Mouse (Mus musculus) cerebellum, adult 9-10 months (tissue): Measurements from ENCODE around the gene Gstm5.

Experiments
- DNase-seq: peaks from one replicate; pipeline ENCODE4 v3.0.0; 2022

Gene Gstm5

DNA sequence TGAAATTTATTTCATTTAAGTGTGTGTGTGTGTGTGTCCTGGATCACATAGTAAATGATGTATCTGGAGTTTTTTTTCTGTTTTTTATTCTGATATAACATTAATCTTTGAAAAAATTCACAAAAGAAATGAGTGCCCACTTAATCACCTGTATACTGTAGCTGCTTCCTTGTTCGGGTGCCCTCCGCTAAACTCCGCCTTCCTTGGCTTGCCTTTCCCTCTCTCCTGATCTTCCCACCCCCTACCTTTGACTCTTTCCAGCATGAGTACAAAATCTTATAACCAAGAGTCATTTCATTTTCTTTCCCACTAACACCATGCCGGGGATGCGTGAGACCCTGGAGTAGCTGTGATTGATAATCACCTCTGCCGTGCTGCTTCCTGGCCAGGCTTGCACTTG, 36.5 kb downstream of the Gstm5 start:
- DNase-seq: no peak

DNA sequence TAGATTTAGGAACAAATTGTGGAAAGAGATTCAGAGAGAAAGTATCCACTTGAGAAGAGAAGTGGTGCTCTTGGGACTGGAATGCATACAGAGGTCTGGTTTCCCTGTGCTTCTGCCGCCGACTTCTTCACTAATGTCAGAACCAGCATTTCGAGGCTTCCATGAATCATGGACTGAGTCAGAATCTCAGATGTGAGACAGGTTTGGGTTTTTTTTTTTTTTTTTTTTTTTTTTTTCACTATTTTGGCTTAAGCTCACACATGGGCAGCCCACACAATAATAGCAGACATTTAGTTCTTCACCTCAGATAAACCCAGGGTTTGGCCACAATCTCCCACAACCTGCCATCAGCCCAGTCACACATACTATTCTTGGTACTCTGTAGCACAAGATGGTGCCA, 39.6 kb downstream of the Gstm5 start:
- no peak for DNase-seq

DNA sequence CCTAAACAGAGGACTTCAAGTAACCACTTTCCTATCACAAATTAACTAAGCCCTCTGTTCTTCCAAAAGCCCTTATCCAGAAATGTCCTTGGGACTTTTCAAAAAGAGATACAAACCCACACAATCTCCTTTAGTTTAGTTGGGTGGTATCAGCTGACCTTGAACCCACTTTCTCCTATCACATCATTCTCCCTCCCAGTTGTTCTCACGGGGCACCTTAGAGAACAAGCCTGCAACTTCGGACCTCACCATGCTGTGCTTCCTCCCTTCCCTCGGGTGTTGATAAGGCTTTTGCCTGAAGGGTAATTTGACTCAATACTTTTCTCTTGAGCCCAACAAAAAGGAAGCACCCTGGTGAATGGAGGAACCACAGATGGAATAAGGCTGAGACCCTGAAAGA, 40.3 kb downstream of the Gstm5 start:
- no peak for DNase-seq

DNA sequence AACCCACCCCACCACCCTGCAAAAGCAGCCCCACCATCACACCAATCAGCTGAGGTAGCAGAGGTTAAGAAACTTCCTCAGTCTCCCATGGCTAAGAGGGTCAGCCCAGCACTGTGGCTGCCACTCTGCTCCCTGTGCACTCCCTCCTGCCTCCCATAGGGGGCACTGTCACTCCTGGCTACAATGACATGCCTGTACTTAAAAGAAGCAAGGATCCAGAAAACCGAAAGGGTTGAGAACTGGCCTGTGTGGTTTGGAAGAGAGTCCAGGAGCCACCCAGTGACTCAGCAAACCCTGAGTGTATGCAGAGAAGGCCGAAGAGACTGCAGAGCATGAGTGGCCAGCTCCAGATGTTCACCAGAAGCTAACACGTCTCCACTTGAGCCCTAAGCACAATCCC, 43.8 kb downstream of the Gstm5 start:
- peak; percentile 38 for DNase-seq

DNA sequence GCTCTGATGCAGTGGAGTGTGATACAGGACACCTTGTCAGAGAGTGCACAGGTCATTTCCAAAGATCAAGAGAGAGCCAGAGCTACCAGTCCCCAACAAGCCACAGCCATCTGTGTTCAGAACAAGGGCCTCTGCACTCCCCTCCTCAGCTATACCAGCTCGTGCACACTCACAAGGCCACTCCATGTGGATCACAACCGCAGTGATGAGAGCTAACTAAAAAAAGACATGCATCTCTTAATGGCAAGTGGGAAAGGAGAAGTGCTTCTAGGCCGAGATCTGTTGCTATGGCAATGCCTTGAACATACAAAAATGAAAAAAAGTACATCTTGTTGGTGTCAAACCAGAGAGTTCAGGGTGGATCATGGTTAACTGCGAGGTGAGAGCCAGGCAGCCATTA, 44.2 kb downstream of the Gstm5 start:
- no peak for DNase-seq

DNA sequence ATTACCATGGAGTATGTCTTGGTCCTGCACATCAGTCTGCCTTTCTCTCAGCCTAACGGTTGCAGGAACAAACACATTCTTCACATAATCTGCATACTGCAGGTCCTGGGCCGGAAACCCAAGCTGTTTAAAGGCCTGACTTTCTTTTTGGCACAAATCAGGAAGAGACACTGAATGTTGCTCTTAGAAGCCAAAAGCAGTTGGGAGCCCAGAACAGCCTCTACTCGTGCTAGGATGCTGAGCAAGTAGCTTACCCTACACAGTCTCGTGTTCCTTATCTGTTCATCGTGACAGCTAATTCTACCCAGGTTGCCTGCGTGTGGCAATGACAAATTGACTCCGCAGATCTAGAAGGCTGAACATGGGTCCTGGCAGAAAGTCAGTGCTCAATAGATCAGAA, 44.9 kb downstream of the Gstm5 start:
- DNase-seq: no peak

DNA sequence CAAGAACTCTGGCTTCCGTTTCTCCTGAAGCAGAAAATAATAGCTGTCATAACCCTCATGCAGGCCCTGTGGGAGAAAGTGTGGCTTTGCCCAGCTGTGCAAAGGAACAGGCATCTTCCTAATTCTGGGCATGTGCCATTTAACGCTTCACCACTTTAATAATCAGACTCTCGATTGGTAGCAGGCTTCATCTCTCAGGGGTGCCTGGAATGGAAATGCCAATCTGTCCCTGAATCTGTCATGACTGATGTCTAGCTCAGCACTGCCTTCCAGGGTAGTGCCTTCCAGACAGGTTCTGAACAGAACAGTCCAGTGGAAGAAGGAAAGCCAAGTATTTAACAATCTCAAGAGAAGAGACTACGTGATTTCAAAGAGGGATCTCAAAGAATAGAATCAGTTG, 45.6 kb downstream of the Gstm5 start:
- no peak for DNase-seq

DNA sequence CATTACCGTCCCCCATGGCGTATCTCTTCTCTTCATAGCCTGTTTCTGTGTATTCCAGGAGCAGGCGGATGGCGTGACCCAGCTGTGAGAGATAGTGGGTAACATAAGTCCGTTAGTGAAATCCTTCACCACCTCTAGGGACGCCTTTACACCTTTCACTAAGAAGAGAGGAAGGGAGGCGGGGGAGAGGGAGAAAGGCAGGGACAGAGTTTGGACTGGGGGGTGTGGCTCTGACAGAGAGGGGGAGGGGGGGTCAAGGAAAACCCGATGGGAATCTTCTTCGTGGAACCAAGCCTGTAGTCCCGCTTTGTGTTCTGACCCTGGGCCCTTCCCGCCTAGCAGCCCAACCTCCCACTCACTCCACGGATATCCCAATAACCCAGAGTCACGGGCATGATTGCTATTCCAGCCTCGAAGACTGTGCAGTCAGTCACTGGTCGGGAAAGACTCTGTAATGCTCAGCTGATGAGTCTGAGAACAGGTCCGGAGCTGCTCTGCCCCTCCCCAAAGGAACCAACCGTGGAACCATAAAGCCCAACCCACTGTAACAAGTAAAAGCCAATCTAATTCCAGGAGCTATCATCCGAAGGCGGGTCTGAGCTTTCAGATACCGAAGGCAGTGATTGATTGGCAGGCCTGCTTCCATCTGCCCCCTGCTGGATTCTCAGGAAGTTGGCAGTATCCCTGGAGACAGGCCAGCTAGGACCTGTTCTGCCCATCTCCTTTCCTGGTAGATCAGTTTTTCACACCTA, 47.8 kb downstream of the Gstm5 start, which contains the start of gene Gstm6:
Gene Gstm6, minus strand, starts transcription at position 511 of the 752 bp plus-strand sequence.
- no peak for DNase-seq

DNA sequence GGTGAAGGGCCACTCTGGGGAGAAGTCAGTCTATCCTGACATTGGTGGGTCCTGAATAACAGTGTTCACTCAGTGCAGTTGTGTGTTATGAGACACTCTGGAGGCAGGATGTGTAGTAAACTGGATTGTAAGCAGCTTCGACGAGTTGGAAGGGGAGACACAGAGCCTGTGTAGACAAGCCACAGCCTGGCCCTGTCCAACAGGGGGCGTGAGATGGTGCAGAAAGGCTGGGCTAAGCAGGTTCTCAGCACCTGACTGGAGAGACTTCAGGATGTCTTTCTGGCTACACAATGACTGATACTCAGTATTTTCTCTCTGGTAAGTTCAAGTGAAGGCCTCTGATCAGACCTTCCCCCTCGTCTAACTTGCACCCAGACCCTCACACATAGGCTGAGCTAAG, 50.1 kb downstream of the Gstm5 start:
- DNase-seq: no peak
